Mouse (Mus musculus) ES-Bruce4 (cell line): ENCODE data around the gene Agap1. TPM values are rescaled to one million over a fixed set of nuclear protein-coding genes. Genes with fewer than 3 reads are reported as not detected.
A peak's percentile ranks its signal among the peaks of the same experiment; 100 is the strongest.

Experiments
- H3K27ac ChIP-seq: 2 replicates; pipeline ENCODE4 v1.5.1; 2012; ENCODE audit warnings: low read length, inconsistent platforms; ENCODE audit not compliant: insufficient read depth
- H3K27me3 ChIP-seq: 2 replicates; pipeline ENCODE4 v1.6.1; 2012; ENCODE audit warnings: mild to moderate bottlenecking, low read length, inconsistent platforms; ENCODE audit not compliant: control insufficient read depth, poor library complexity, insufficient read depth, severe bottlenecking
- H3K36me3 ChIP-seq: 2 replicates; pipeline ENCODE4 v1.6.1; 2012; ENCODE audit warnings: inconsistent platforms, mild to moderate bottlenecking, low read length, moderate library complexity; ENCODE audit not compliant: control insufficient read depth, poor library complexity, insufficient read depth, severe bottlenecking
- H3K4me1 ChIP-seq: one replicate; pipeline ENCODE4 v1.8.1; 2011; ENCODE audit warnings: low read length; ENCODE audit not compliant: control insufficient read depth, insufficient read depth
- H3K4me3 ChIP-seq: 2 replicates; pipeline ENCODE4 v1.5.1; 2011; ENCODE audit warnings: low read depth, mild to moderate bottlenecking, low read length
- H3K9ac ChIP-seq: 2 replicates; pipeline ENCODE4 v1.6.1; 2012; ENCODE audit warnings: low read depth, mild to moderate bottlenecking, inconsistent platforms; ENCODE audit not compliant: poor library complexity, severe bottlenecking
- H3K9me3 ChIP-seq: replicated peaks from 2 replicates; pipeline ENCODE4 v1.6.1; 2012; ENCODE audit warnings: mild to moderate bottlenecking, low read length, inconsistent platforms; ENCODE audit not compliant: control insufficient read depth, poor library complexity, insufficient read depth, severe bottlenecking
- CTCF ChIP-seq: IDR thresholded peaks from one replicate; pipeline ENCODE4 v1.8.1; 2011; ENCODE audit warnings: low read depth, low read length
- EP300 ChIP-seq: IDR thresholded peaks from 2 replicates; pipeline ENCODE4 v1.6.1; 2011; ENCODE audit warnings: low read depth, low read length; ENCODE audit not compliant: insufficient read depth
- POLR2A ChIP-seq: IDR thresholded peaks from one replicate; pipeline ENCODE4 v1.8.1; 2011; ENCODE audit warnings: low read length; ENCODE audit not compliant: insufficient read depth
- polyA plus RNA-seq: library from polyadenylated mRNA; stranded (reverse); fragments of >200 nt; gene quantifications from 2 replicates; pipeline ENCODE4 v1.2.4, GENCODE M21; 2011; ENCODE audit warnings: low read depth; ENCODE audit not compliant: missing spikeins, insufficient read depth, insufficient read length

Gene Agap1
- 26.5 and 31.0 TPM in 2 replicates for polyA plus RNA-seq

- H3K4me1 ChIP-seq, result peaks cover 3% of the 10 kb centered on the region
- no peaks in the 10 kb centered on the region for H3K27me3 ChIP-seq
- H3K9me3 ChIP-seq, result no peaks in the 10 kb centered on the region
- H3K27ac ChIP-seq, result no peak within 1 kb of the TSS
- H3K4me3 ChIP-seq, result peak within 1 kb of the TSS; percentile 86
- H3K9ac ChIP-seq, result peak within 1 kb of the TSS; percentile 83
- H3K36me3 ChIP-seq, result no peaks in the 10 kb centered on the region
- TF ChIP-seq POLR2A (no peak), EP300 (no peak), CTCF (no peak)
These were observed at the start of gene Agap1 for GRCm38 (mm10) chr1:89454196-89455123. Gene Agap1, plus strand, starts transcription at chr1:89454806.

GRCm38 (mm10) chr1:89405991-89406390 is 48.6 kb upstream of the Agap1 start:
- no peaks in the 10 kb centered on the region for H3K4me1 ChIP-seq
- no peaks in the 10 kb centered on the region for H3K27me3 ChIP-seq
- no peak overlapping the region for H3K9ac ChIP-seq
- H3K4me3 ChIP-seq, result no peak overlapping the region
- no peak overlapping the region for H3K27ac ChIP-seq
- H3K9me3 ChIP-seq, result no peaks in the 10 kb centered on the region
- H3K36me3 ChIP-seq, result no peaks in the 10 kb centered on the region
- TF ChIP-seq EP300 (no peak), CTCF (no peak), POLR2A (no peak)

GRCm38 (mm10) chr1:89407986-89408385 is 46.6 kb upstream of the Agap1 start:
- H3K27me3 ChIP-seq, result no peaks in the 10 kb centered on the region
- no peaks in the 10 kb centered on the region for H3K36me3 ChIP-seq
- H3K9me3 ChIP-seq, result no peaks in the 10 kb centered on the region
- TF ChIP-seq POLR2A (no peak), CTCF (no peak), EP300 (no peak)
- no peak overlapping the region for H3K9ac ChIP-seq
- no peak overlapping the region for H3K4me3 ChIP-seq
- H3K4me1 ChIP-seq, result no peaks in the 10 kb centered on the region
- no peak overlapping the region for H3K27ac ChIP-seq

GRCm38 (mm10) chr1:89413122-89413521 is 41.5 kb upstream of the Agap1 start:
- no peak overlapping the region for H3K4me3 ChIP-seq
- no peak overlapping the region for H3K9ac ChIP-seq
- no peaks in the 10 kb centered on the region for H3K9me3 ChIP-seq
- H3K27me3 ChIP-seq, result no peaks in the 10 kb centered on the region
- no peaks in the 10 kb centered on the region for H3K4me1 ChIP-seq
- TF ChIP-seq EP300, result no peak
- no peak for TF ChIP-seq POLR2A
- H3K36me3 ChIP-seq, result no peaks in the 10 kb centered on the region
- H3K27ac ChIP-seq, result no peak overlapping the region

GRCm38 (mm10) chr1:89414563-89414962 is 40.0 kb upstream of the Agap1 start:
- no peaks in the 10 kb centered on the region for H3K9me3 ChIP-seq
- H3K4me1 ChIP-seq, result no peaks in the 10 kb centered on the region
- TF ChIP-seq POLR2A (no peak), EP300 (no peak), CTCF (no peak)
- H3K4me3 ChIP-seq, result no peak overlapping the region
- H3K36me3 ChIP-seq, result no peaks in the 10 kb centered on the region
- no peak overlapping the region for H3K9ac ChIP-seq
- H3K27me3 ChIP-seq, result no peaks in the 10 kb centered on the region
- H3K27ac ChIP-seq, result no peak overlapping the region

- Histone ChIP-seq H3K36me3 (no peaks in the 10 kb centered on the region), H3K27ac (no peak overlapping the region), H3K4me1 (no peaks in the 10 kb centered on the region), H3K9ac (no peak overlapping the region), H3K27me3 (no peaks in the 10 kb centered on the region), H3K4me3 (no peak overlapping the region), H3K9me3 (no peaks in the 10 kb centered on the region)
- TF ChIP-seq CTCF (no peak), EP300 (no peak), POLR2A (no peak)
These were observed 37.7 kb upstream of the Agap1 start for GRCm38 (mm10) chr1:89416929-89417328.
